Mouse (Mus musculus) testis, postnatal 14 days (tissue): ENCODE results near the gene Pgm3.

ENCODE experiments used
- DNase-seq: peaks from one replicate; pipeline ENCODE4 v3.0.0; 2021; ENCODE audit warnings: low spot score

The Pgm3 gene

GRCm38 (mm10) chr9:86569314-86569910, 2.2 kb downstream of the Pgm3 start:
- DNase-seq: peak; percentile 55

GRCm38 (mm10) chr9:86560543-86560942, 11.1 kb downstream of the Pgm3 start:
- no peak for DNase-seq

GRCm38 (mm10) chr9:86554641-86555040, 17.0 kb downstream of the Pgm3 start:
- no peak for DNase-seq

DNA sequence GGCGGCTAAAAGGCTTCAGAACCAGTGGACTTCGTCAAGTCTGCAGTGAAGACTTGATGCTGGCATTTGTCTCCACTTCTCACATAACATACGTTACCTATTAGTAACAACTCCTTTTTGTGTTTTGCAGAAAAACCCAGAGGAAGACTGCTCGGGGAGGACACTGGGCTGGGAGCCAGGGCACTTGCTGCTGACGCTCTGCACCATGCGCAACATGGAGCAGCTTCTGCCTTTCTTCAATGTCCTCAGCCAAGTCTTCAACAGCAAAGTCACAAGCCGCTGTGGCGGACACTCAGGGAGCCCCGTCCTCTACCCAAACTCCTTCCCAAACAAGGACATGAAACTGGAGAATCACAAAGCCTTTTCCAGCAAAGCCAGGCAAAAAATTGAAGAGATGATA, 17.8 kb downstream of the Pgm3 start:
- DNase-seq: no peak

GRCm38 (mm10) chr9:86550717-86551116, 20.9 kb downstream of the Pgm3 start:
- no peak for DNase-seq

DNA sequence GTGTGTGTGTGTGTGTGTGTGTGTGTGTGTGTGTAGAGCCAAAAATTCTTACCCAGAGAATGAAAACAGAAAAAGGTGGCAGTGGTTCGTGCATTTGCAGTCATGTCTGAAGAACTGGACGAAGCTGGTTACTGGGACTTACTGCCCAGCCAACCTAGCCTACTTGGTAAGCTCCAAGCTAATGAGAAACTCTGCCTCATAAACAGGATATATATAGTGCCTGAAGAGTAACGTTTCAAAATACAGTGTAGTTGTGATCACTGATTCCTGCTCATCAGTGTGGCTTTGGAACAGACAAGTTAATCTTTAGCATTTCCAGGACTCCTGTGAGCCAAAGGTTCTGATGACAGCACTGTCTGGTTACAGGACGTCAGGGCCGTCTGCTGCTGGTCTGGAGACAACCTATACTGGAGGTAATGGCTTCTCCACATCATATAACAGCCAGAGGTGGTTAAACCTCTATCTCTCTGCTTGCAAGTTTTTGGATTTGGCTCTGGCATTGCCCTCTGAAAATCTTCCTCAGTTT, 21.9 kb downstream of the Pgm3 start:
- no peak for DNase-seq

DNA sequence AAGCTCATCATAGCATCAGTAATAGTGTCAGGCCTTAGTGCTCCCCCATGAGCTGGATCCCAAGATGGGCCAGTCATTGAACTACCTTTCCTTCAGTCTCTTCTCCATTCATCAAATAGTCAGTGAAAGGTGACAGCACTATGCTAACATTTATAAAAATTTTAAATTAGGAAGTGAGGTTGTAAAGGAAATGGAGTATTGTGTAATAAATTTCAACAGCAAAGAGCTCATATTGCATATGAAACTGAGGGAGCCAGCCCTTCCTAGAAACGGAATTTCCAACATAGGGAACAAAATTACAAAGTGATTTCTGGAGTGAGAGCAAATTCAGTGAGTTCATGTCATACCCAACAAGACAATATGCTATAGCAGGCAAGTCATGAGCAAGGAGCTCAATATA, 27.1 kb downstream of the Pgm3 start:
- no peak for DNase-seq

- no peak for DNase-seq
These were observed 28.2 kb downstream of the Pgm3 start for GRCm38 (mm10) chr9:86543451-86543850.

- DNase-seq: no peak
These were observed 37.6 kb downstream of the Pgm3 start for GRCm38 (mm10) chr9:86534071-86534470.

DNA sequence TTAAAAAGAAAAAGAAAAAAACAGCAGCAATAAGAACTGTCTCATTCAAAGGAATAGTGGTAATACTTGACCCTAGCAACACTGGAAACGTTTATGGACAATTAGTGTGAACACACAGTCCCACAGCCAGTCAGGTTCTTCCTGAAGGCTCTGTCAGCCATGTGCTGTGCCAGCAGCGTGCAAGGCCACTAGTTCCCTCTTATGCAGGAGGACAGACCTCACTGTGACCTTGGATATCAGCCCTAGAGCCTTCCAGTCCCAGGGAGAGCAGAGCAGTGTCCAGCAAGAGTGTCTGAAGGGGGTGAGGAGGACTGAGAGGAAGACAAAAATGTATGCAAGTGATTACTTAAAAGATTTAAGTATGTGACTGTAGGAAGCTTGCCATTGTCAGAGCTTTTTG, 46.0 kb downstream of the Pgm3 start:
- DNase-seq: peak; percentile 17

GRCm38 (mm10) chr9:86522335-86522734, 49.3 kb downstream of the Pgm3 start:
- no peak for DNase-seq

DNA sequence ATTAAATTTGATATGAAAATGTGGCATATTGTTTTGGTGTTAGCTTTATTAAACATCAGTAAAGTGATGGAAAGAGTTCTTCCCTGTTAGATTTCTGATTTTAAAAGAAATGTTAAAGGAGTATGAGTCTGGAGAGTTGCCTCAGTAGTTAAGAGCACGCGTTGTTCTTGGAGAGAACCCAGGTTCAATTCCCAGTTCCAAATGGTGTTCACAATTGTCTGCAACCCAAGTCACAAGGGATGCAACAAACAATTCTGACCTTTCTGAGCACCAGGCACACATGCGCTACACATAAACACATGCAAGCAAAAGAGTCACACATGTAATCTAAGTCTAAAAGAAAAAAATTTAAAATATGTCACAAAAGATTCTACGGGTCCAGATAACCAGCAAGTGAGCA, 56.8 kb downstream of the Pgm3 start:
- no peak for DNase-seq

DNA sequence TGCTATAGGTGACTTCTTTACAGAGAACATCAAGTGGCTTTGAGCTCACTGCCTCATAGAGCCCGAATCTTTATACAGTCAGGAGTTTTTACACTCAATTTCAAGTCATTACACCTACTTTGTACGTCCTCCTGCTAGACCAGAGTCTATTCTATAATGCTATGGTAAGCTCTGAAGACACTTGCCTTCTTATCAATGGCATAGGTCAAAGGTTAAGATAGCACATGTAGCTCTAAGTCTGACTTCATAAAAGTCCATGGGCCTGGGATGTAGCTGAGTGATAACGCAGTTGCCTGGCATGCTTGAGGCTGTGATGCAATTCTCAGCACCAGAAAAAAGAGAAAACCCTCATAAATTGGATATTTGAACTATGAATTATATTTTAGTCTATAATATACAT, 57.3 kb downstream of the Pgm3 start:
- DNase-seq: no peak

GRCm38 (mm10) chr9:86513733-86514132, 57.9 kb downstream of the Pgm3 start:
- no peak for DNase-seq

GRCm38 (mm10) chr9:86507437-86507836, 64.2 kb downstream of the Pgm3 start:
- no peak for DNase-seq
